Mouse (Mus musculus) thymus, postnatal 10 days (tissue): ENCODE measurements around the gene Kcnk6.
"Not testable (repeated sequence)": the region's sequence is repeated elsewhere in the genome, so short reads cannot be mapped to it uniquely, and the experiment has no call there.

Experiments
- DNase-seq, 2 experiments: peaks; one replicate each; pipeline ENCODE4 v3.0.0; 2021; ENCODE audit warnings: low spot score in 2 of 2

The Kcnk6 gene

DNA sequence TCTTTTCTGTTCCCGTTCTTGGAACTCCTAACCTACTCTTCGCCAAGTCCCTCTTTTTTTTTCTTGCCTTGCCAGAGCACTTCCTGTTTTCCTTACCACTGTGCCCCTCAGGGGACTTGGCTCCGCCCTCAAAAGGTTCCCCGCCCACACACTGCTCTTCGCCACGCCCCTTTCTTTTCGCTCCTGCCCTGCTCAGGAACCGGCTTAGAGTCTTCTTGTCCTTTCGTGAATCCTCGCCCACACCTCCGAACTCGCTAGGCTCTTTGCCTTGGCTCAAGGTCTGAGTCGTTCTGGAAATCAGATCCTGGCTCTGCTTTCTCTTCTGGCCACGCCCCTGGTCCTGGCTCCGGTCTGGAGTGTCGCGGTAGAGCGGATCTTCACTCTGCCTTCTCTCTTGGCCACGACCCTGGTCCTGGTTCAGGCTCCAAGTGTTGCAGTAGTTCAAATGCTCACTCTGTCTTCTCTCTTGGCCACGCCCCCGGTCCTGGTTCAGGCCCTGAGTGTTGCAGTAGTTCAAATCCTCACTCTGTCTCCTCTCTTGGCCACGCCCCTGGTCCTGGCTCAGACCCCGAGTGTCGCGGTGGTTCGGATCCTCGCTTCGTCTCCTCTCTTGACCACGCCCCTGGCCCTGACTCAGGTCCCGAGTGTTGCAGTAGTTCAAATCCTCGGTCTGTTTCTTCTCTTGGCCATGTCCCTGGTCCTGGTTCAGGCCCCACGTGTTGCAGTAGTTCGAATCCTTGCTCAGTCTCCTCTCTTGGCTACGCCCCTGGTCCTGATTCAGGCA, 20.7 kb downstream of the Kcnk6 start:
- DNase-seq: peak; percentile 74 to 80

DNA sequence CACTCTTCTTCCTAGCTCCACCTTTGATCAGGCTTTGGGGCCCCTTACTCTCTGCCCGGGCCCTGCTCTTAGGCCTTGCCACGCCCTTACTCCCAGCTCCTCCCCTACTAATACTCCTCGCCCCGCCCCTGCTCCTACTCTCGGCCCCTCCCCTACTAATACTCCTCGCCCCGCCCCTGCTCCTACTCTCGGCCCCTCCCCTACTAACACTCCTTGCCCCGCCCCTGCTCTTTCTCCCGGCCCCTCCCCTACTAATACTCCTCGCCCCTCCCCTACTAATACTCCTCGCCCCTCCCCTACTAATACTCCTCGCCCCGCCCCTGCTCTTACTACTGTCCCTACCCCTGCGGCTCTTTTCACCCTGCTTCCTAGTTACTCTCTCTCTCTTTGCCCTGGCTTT, 21.3 kb downstream of the Kcnk6 start:
- DNase-seq: not testable (repeated sequence)

DNA sequence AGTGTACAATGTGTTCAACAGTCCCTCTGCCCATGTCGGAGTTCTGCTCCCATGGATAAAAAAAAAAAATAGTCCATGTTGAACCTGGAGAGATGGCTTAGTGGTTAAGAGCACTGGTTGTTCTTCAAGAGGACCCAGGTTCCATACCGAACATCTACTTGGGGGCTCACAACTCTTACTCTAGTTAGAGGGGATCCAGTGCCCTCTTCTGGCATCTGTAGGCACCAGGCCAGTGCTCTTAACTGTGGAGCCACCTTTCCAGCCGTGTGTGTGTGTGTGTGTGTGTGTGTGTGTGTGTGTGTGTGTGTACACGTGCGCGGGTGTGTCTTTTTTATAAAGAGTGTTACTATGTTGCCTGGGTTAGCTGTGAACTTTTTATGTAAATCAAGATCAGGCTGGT, 29.7 kb downstream of the Kcnk6 start:
- no peak for DNase-seq

DNA sequence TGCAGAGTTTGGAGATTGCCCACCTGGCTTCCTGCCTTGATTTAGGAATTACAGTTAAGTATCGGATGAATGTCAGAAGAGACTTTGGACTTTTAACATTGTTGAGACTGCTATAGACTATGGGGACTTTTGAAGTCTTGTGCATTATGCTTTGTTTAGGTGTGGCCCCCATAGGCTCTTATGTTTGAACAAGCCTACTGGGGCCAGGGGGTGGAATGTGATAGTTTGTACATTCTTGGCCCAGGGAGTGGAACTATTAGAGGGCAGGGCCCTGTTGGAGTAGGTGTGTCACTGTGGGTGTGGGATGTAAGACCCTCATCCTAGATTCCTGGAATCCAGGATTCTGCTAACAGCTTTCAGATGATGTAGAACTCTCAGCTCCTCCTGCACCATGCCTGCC, 38.1 kb downstream of the Kcnk6 start:
- DNase-seq: not testable (repeated sequence)

- DNase-seq: not testable (repeated sequence)
These were observed 51.0 kb downstream of the Kcnk6 start for GRCm38 (mm10) chr7:29181323-29181722.

DNA sequence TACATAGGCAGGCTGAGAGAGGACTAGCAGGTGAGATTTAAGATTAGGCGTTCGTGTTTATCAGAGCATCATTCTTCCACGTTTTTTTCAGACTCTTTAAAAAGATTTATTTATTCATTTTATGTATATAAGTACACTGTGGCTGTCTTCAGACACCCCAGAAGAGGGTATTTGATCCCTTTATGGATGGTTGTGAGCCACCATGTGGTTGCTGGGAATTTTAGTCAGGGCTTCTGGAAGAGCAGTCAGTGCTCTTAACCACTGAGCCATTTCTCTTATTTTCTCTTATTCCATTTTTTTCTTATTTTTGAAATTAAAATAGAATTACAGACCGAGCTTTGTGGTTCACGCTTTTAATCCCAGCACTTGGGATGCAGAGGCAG, 51.5 kb downstream of the Kcnk6 start:
- DNase-seq: no peak

DNA sequence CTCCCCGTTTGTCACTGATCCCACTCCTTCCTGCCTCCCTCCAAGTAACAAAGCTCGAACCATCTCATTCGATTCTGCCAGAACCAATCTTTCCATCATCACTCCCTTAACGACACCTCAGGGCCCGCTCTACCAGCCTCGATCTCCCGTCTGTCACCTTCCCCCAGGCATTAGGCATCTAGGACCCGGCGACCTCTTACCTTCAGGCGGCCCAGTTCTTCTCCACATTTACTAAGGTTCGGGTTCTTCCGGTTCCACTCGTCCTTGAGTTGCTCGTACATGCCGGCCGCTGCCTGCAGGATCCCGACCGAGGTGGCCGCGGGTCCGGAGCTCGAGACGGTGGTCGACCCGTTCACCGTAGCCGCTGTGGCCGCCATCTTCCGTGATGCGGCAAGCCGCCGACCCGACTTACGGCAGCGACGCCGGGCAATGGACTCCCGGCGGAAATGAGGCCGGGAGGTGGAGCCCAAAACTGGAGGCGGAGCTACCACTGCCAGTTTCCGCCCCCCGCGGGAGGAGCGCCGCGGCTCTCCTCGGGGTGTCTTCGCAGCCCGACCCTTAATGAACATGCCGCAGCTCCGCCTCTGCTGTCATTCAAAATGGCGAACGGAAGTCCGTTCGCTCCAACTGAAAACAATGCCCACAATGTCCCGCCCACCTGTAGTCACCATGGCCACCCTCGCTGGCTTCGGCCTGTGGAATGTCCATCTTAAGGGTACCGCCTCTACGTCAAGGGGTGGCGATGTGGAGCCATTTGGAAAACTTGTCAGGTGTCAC, 52.0 kb downstream of the Kcnk6 start, which contains the start of gene Psmd8:
Gene Psmd8, minus strand, starts transcription at position 625 of the 777 bp plus-strand sequence.
- peak; percentile 95 for DNase-seq

DNA sequence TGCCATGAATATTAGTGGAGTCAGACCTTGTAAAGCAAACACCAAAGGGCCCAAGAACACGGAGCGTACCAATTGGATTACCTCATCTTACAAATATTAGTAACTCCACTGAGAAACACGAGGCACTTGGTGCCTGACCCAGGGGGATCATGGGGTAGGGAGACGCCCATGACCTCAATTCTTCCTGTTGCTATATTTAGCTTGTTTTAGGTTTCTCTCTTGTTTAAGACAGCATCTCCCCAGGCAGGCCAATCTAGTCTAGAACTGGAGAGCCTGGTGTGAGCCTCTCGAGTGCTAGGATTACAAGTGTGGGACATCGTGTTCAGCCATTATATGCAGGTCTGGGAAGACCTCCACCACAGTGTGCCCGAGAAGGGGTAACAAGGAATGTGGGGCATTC, 53.0 kb downstream of the Kcnk6 start:
- DNase-seq: no peak

GRCm38 (mm10) chr7:29178106-29178505, 54.2 kb downstream of the Kcnk6 start:
- peak in 1 of 2 experiments; percentile 28 for DNase-seq

GRCm38 (mm10) chr7:29172390-29173016, 59.8 kb downstream of the Kcnk6 start:
- no peak for DNase-seq
